Mouse (Mus musculus): ENCODE data around the gene 1110017D15Rik.
"Not testable (repeated sequence)": the region's sequence is repeated elsewhere in the genome, so short reads cannot be mapped to it uniquely, and the experiment has no call there.

Gene 1110017D15Rik

DNA sequence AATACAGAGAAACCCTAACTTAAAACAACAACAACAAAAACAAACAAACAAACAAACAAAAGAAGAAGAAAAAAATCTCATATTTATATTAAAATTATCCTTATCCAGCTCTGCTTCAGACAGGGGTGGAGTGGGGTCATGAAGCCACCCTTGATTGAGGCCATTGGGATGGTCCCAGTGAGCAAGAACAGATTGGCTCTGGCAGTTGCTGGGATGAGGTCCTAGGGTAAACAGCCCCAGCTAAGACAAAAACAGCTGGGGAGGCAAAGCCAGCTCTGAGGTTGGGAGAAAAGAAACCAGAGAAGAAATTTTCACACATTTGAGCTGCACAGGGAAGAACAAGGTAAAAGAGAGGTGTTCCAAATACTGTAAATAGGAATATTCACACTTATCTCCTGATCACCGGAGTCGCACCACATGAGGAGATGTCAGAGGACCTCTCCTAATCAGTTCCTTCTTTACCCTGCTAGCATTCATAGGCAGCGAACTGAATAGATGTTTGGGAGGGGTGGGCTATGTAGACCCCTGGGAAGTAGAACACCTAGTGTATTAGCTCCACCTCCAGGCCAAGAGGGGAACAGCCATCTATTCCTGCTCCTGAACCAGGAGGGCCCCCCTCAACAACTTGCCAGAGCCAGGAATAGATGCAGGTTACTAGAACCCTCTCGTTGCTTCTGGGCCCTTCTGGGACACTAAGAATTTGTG lies 38.2 kb downstream of the 1110017D15Rik start:
- DNase-seq, result no peak

DNA sequence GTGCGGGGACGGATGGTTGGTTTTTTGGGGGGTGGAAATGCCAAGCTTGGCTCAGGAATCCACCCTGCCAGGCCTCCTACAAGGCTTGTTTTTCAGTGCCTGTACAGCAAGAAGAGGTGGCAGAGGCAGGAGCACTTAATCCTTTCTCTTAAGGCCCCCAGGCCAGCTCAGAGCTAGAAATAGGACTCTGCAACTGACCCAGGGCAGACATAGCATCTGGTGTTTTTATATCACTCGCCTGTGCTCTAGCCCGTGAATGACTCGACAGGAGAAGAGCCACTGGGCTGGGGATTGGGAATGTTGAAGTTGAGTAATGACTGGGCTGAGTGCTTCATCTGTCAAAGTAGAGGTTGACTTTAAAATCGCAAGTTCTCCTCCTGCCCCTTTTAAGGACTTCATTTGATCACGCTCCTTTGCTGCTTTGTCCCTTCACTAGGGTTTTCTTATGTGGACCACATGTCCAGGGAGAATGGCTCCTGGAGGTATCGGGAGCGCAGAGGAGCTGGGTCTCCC lies 39.4 kb downstream of the 1110017D15Rik start:
- DNase-seq, result no peak

DNA sequence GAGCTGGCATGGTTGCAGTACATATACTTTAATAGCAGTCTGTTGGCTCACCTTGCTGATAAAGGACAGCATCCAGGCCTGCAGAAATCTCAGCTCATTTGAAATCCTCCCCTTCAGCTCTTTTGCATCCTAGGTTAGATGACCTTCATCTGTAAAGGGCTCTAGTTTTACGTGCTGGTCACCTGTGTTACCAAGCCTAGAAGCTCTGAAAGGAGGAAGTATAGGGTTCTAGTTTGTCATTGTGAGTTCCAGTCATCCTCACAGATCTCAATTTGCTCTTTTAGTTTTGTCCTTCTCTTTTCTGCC lies 45.8 kb downstream of the 1110017D15Rik start:
- DNase-seq, result no peak

DNA sequence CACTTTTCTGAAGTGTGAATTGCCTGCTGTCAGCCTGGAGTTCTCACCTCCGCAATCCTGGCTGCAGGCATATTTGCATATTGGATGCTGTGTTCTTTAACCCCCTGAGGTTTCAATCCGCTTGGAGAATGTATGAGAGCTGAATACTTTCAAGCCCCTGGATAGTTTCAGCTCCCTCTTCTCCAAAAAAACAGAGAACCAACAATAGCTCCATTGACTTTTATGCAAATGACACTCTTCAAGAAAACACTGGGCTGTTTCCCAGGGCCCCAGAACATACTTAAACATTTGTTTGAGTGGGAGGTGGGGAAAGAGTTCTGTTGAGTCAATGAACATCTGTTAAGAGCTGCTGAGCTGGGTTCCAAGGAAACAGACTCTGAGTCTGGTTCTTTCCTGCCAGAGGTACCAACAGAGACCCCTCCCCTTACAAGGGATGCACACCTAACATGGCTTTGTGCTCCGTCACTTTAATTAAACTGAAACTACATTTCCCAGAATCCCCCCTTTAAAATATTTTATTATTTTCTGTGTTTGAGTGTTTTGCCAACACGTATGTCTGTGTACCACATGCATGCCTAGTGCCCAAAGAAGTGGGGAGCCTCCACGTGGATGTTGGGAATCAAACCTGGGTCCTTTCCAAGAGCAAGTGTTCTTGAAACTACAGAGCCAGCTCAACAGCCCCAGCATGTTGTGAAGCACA lies 46.3 kb downstream of the 1110017D15Rik start:
- DNase-seq, result peak in 1 of 2 experiments; percentile 28

DNA sequence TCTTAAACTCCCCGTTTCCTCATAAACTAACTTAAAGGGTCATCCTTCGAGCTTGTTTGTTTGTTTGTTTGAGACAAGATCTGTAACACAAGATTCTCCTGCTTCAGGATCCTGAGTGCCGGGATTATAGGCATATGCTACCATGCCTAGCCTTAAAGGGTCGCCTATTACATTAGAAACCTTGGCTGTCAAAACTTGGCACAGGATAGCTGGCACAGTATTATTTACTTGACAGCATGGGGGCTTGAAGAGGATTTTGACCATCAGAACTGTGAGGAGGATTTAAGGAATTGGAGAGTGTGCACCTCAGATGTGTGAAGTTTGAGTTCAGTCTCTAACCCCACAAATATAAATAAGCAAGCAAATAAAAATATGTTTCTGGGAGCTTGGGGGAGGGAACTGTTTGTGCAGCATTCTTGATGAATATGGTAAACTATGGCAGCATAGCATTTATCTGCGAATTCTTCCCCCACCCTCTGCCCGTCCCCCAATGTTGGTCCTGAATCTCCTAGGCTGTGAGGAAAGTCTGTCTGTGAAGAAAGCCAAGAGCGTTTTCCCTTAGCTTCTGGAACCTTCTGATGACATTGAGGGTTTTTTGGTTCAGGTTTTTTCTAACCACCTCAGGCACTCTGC lies 47.0 kb downstream of the 1110017D15Rik start:
- peak in 1 of 2 experiments; percentile 47 for DNase-seq

DNA sequence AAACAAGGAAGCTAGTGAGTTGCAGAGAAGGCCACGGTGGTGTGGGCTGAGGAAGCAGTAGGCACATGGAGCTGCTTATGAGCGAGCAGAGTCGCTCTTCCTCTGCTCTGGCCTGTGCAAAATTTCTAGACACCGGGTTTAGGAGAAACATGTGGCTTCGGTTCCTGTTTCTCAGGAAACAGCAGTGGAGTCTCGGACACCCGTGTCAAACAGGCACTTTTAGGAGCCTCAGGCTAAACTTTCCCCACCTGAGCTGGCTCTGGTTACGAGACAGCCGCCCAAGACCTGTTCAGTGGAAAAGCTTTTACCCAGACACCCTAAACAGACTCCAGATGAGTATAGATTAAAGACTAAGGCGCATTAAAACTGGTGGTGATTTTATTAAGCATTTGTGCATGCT lies 47.9 kb downstream of the 1110017D15Rik start:
- DNase-seq, result no peak

DNA sequence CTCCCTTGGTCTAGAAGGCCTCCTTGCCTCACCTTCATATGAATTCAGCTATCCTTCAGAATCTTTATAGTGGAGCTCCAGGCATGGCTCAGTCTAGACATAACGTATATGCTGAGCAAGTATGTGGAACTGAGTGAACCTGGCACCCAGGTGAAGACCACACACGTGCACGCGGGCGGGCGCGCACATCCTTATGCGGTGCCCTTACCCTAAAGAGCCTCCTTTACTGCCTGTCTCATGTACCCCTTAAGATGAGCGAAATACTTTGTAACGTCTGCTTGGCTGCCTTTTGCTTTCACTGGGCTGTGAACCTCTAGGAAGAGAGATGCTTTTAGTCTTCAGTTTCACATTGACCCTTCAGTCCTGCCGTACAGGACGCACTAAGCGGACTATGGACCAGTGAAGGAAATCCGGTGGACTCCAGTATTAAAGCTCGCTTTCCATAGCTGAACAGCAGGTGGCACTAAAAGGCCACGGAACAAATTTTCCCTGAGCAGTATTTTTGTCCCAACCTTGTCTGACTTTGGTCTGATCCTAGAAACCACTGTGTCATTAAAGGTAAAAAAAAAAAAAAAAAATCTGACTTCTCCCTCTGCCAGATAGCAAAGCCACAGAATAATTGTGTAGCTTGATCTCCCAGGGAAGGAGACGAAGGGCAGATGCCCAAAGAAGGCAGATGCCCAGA lies 48.6 kb downstream of the 1110017D15Rik start:
- DNase-seq, result peak; percentile 75 to 80

DNA sequence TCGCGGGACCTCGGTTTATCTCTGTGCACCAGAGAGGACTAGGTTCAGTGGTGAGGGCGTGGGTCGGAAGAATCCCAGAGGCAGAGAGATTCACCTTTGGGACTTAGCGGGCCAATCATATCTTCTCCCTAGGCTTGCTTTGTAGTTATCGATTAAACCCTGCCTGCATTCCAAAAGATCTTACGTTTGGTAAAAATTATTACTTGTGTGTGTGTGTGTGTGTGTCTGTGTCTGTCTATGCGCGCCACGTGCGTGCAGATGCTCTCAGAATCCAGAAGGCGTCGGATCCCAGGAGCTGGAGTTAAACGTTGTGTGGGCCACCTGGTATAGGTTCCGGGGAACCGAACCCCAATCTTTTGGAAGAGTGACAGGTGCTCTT lies 51.9 kb downstream of the 1110017D15Rik start:
- DNase-seq, result no peak

DNA sequence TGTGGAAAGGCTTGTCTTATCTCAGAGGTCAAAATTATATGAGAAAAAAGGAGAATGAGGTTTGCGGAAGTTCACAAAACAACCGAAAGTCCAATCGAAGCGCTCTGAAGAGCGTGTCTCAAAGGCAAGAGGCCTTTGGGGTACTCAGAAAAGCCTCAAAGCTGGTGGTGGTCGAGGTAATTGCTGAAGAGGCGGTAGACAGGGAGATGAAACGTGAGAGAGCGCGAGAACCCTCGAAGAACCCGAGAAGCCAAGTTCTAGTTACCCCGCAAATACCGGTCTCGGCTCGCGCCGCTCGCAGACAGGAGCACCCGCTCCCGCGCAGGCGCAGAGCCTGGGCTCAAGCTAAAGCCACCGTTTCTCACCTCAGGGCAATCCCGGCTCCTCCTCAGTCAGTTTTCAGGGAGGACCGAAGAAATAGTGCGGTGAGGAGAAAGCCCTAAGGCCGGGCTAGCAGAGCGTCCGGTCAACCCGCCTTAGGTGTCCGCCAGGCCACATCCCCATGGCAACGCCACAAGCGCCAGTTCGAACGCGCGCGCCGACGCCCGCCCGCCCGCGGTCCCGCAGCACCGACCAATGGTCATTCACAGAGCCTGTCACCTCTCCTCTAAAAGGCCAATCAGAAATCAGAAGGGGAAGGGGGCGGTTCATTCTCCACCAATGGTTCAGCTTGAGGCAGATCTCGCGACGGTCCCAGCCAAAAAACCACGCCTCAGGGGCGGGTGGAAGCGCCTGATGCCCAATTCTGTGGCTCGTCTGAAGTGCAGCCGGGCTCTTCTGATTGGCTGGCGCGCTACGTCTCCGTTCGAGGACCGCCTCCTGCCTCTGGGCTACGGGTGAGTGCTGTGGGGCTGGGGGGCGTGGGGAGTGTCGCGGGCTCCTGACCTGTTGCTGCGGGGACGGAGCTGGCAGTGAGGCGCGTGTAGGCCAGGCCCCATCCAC lies 52.5 kb downstream of the 1110017D15Rik start, which contains the start of the genes Kif24 and Nudt2:
Gene Kif24, minus strand, starts transcription at position 543 of the 942 bp plus-strand sequence.
Gene Nudt2, plus strand, starts transcription at position 807 of the 942 bp plus-strand sequence.
- DNase-seq, result peak; percentile 97

DNA sequence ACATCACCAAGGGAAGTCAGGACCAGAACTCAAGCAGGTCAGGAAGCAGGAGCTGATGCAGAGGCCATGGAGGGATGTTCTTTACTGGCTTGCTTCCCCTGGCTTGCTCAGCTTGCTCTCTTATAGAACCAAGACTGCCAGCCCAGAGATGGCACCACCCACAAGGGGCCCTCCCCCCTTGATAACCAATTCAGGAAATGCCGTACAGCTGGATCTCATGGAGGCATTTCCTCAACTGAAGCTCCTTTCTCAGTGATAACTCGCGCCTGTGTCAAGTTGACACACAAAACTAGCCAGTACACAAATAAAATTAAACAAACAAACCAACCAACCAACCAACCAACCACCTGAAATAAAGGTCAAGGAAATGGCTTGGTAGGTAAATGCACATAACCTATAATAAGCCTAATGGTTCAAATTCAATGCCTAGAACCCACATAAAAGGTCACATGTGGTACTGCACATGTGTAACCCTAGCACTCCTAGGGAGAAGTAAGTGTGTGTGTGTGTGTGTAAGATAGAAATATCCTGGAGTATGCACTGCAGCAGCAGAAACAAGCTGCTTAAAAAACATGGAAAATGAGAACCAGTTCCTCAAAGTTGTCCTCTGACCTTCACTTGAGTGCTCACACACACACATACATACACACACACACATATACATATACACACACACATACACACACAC lies 53.9 kb downstream of the 1110017D15Rik start:
- not testable (repeated sequence) for DNase-seq

DNA sequence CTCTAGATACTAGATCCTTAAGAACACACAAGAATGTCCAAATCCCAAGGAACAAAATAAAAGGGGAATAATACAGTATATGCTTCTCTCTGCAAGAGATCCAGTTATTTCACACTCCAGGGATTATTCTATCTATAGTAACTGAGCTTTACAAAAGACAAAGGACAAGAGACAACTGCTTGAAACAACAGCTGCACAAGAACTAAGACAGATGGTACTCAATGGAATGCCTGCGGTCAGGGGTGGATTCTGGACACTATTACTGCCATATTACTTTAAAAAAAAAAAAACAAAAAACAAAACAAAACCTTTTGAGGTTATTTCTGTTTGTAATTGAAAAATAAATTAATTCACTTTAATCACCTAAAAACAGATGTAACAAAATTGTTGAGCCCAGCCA lies 56.4 kb downstream of the 1110017D15Rik start:
- DNase-seq, result no peak

Data from cerebellum, postnatal 25 days (tissue).